Mouse (Mus musculus): ENCODE measurements at regions not wholly inside any gene's neighbourhood (a gene's known extent, or its start where the extent isn't known, plus 50 kb on each side); places are given as distances from the start of the nearest gene placed in this dataset.
"Not testable (repeated sequence)": the region's sequence is repeated elsewhere in the genome, so short reads cannot be mapped to it uniquely, and the experiment has no call there.

GRCm38 (mm10) chr3:21673466-21673865 is 403.0 kb upstream of the Tbl1xr1 start:
- no peak overlapping the region for H3K4me2 ChIP-seq (ENCODE audit: low read length)
- no peak overlapping the region for H3K4me3 ChIP-seq (ENCODE audit: low read depth, low read length)
- no peak overlapping the region for H3K9ac ChIP-seq (ENCODE audit: low read depth, low read length)
- WGBS = 93% methylated on average over 2 of the region's 2 CpGs
- no peaks in the 10 kb centered on the region for H3K27me3 ChIP-seq (ENCODE audit: control insufficient read depth, insufficient read depth, low read depth, low read length)
- no peaks in the 10 kb centered on the region for H3K4me1 ChIP-seq (ENCODE audit: control insufficient read depth, insufficient read depth, low read length)
- no peak overlapping the region for H3K27ac ChIP-seq (ENCODE audit: low read length)
- H3K9me3 ChIP-seq (replicated peaks; ENCODE audit: control insufficient read depth, low read length, poor library complexity, severe bottlenecking) = no peaks in the 10 kb centered on the region
- no peak for ATAC-seq
- no peaks in the 10 kb centered on the region for H3K36me3 ChIP-seq (ENCODE audit: control insufficient read depth, insufficient read depth, low read length)

- ATAC-seq = no peak
- H3K9me3 ChIP-seq (replicated peaks; ENCODE audit: control insufficient read depth, low read length, poor library complexity, severe bottlenecking) = 0 out of 2 replicates have a peak, but pooled peaks cover 3% of the 10 kb centered on the region
- H3K4me3 ChIP-seq (ENCODE audit: low read depth, low read length) = no peak overlapping the region
Measured at GRCm38 (mm10) chr3:21678265-21678664, 398.2 kb upstream of the Tbl1xr1 start.

GRCm38 (mm10) chr3:21678734-21679133 is 397.7 kb upstream of the Tbl1xr1 start:
- Histone ChIP-seq H3K4me3 (ENCODE audit: low read depth, low read length) (no peak overlapping the region), H3K36me3 (ENCODE audit: control insufficient read depth, insufficient read depth, low read length) (no peaks in the 10 kb centered on the region), H3K9me3 (replicated peaks; ENCODE audit: control insufficient read depth, low read length, poor library complexity, severe bottlenecking) (0 out of 2 replicates have a peak, but pooled peaks cover 3% of the 10 kb centered on the region), H3K27me3 (ENCODE audit: control insufficient read depth, insufficient read depth, low read depth, low read length) (no peaks in the 10 kb centered on the region), H3K27ac (ENCODE audit: low read length) (no peak overlapping the region), H3K4me1 (ENCODE audit: control insufficient read depth, insufficient read depth, low read length) (no peaks in the 10 kb centered on the region), H3K9ac (ENCODE audit: low read depth, low read length) (no peak overlapping the region), H3K4me2 (ENCODE audit: low read length) (no peak overlapping the region)
- no peak for ATAC-seq

More at GRCm38 (mm10) chr3:21678265-21678664, 398.2 kb upstream of the Tbl1xr1 start:
- H3K4me1 ChIP-seq (ENCODE audit: control insufficient read depth, insufficient read depth, low read length) = no peaks in the 10 kb centered on the region
- no peaks in the 10 kb centered on the region for H3K27me3 ChIP-seq (ENCODE audit: control insufficient read depth, insufficient read depth, low read depth, low read length)
- H3K4me2 ChIP-seq (ENCODE audit: low read length) = no peak overlapping the region
- no peaks in the 10 kb centered on the region for H3K36me3 ChIP-seq (ENCODE audit: control insufficient read depth, insufficient read depth, low read length)
- H3K27ac ChIP-seq (ENCODE audit: low read length) = no peak overlapping the region
- H3K9ac ChIP-seq (ENCODE audit: low read depth, low read length) = no peak overlapping the region

GRCm38 (mm10) chr3:21697980-21698672 is 378.3 kb upstream of the Tbl1xr1 start:
- not testable (repeated sequence) for H3K4me1 ChIP-seq (ENCODE audit: control insufficient read depth, insufficient read depth, low read length); H3K9me3 ChIP-seq (replicated peaks; ENCODE audit: control insufficient read depth, low read length, poor library complexity, severe bottlenecking); H3K4me3 ChIP-seq (ENCODE audit: low read depth, low read length); H3K27me3 ChIP-seq (ENCODE audit: control insufficient read depth, insufficient read depth, low read depth, low read length); ATAC-seq; H3K27ac ChIP-seq (ENCODE audit: low read length); H3K36me3 ChIP-seq (ENCODE audit: control insufficient read depth, insufficient read depth, low read length); H3K4me2 ChIP-seq (ENCODE audit: low read length); H3K9ac ChIP-seq (ENCODE audit: low read depth, low read length)
- WGBS = 82% methylated on average over 1 of the region's 1 CpGs

GRCm38 (mm10) chr3:21699526-21699925 is 376.9 kb upstream of the Tbl1xr1 start:
- Histone ChIP-seq H3K27ac (ENCODE audit: low read length) (no peak overlapping the region), H3K9ac (ENCODE audit: low read depth, low read length) (no peak overlapping the region), H3K4me3 (ENCODE audit: low read depth, low read length) (no peak overlapping the region), H3K4me1 (ENCODE audit: control insufficient read depth, insufficient read depth, low read length) (peaks cover 5% of the 10 kb centered on the region; the same call in 1 of the 2 replicates), H3K4me2 (ENCODE audit: low read length) (no peak overlapping the region), H3K36me3 (ENCODE audit: control insufficient read depth, insufficient read depth, low read length) (no peaks in the 10 kb centered on the region), H3K27me3 (ENCODE audit: control insufficient read depth, insufficient read depth, low read depth, low read length) (no peaks in the 10 kb centered on the region), H3K9me3 (replicated peaks; ENCODE audit: control insufficient read depth, low read length, poor library complexity, severe bottlenecking) (no peaks in the 10 kb centered on the region)
- ATAC-seq = no peak
- WGBS = 96% methylated on average over 1 of the region's 1 CpGs

GRCm38 (mm10) chr3:21700326-21700725 is 376.1 kb upstream of the Tbl1xr1 start:
- no peak overlapping the region for H3K4me3 ChIP-seq (ENCODE audit: low read depth, low read length)
- no peak for ATAC-seq
- H3K36me3 ChIP-seq (ENCODE audit: control insufficient read depth, insufficient read depth, low read length) = no peaks in the 10 kb centered on the region
- H3K27ac ChIP-seq (ENCODE audit: low read length) = no peak overlapping the region
- no peaks in the 10 kb centered on the region for H3K4me1 ChIP-seq (ENCODE audit: control insufficient read depth, insufficient read depth, low read length)
- WGBS = 92% methylated on average over 1 of the region's 1 CpGs
- no peaks in the 10 kb centered on the region for H3K9me3 ChIP-seq (replicated peaks; ENCODE audit: control insufficient read depth, low read length, poor library complexity, severe bottlenecking)
- H3K9ac ChIP-seq (ENCODE audit: low read depth, low read length) = no peak overlapping the region
- no peak overlapping the region for H3K4me2 ChIP-seq (ENCODE audit: low read length)
- no peaks in the 10 kb centered on the region for H3K27me3 ChIP-seq (ENCODE audit: control insufficient read depth, insufficient read depth, low read depth, low read length)

- no peaks in the 10 kb centered on the region for H3K36me3 ChIP-seq (ENCODE audit: control insufficient read depth, insufficient read depth, low read length)
- WGBS = 62% methylated on average over 4 of the region's 4 CpGs
- no peaks in the 10 kb centered on the region for H3K9me3 ChIP-seq (replicated peaks; ENCODE audit: control insufficient read depth, low read length, poor library complexity, severe bottlenecking)
- H3K9ac ChIP-seq (ENCODE audit: low read depth, low read length) = no peak overlapping the region
- no peaks in the 10 kb centered on the region for H3K27me3 ChIP-seq (ENCODE audit: control insufficient read depth, insufficient read depth, low read depth, low read length)
- no peak overlapping the region for H3K4me3 ChIP-seq (ENCODE audit: low read depth, low read length)
- ATAC-seq = peak; percentile 62; the same call in 1 of the 2 replicates
- H3K4me1 ChIP-seq (ENCODE audit: control insufficient read depth, insufficient read depth, low read length) = peaks cover 3% of the 10 kb centered on the region; the same call in 1 of the 2 replicates
- no peak overlapping the region for H3K27ac ChIP-seq (ENCODE audit: low read length)
- no peak overlapping the region for H3K4me2 ChIP-seq (ENCODE audit: low read length)
Measured at GRCm38 (mm10) chr3:21726747-21727505, 349.5 kb upstream of the Tbl1xr1 start.

- Histone ChIP-seq H3K4me2 (ENCODE audit: low read length) (no peak overlapping the region), H3K4me1 (ENCODE audit: control insufficient read depth, insufficient read depth, low read length) (peaks cover 3% of the 10 kb centered on the region; the same call in 1 of the 2 replicates), H3K27ac (ENCODE audit: low read length) (no peak overlapping the region), H3K36me3 (ENCODE audit: control insufficient read depth, insufficient read depth, low read length) (no peaks in the 10 kb centered on the region), H3K9me3 (replicated peaks; ENCODE audit: control insufficient read depth, low read length, poor library complexity, severe bottlenecking) (no peaks in the 10 kb centered on the region), H3K27me3 (ENCODE audit: control insufficient read depth, insufficient read depth, low read depth, low read length) (no peaks in the 10 kb centered on the region), H3K4me3 (ENCODE audit: low read depth, low read length) (no peak overlapping the region), H3K9ac (ENCODE audit: low read depth, low read length) (no peak overlapping the region)
- WGBS = 19% methylated on average over 4 of the region's 4 CpGs
- no peak for ATAC-seq
Measured at GRCm38 (mm10) chr3:21728019-21728418, 348.4 kb upstream of the Tbl1xr1 start.

- no peak for ATAC-seq
- no peaks in the 10 kb centered on the region for H3K9me3 ChIP-seq (replicated peaks; ENCODE audit: control insufficient read depth, low read length, poor library complexity, severe bottlenecking)
- 100% methylated on average over 1 of the region's 1 CpGs for WGBS
- H3K36me3 ChIP-seq (ENCODE audit: control insufficient read depth, insufficient read depth, low read length) = no peaks in the 10 kb centered on the region
- peaks cover 3% of the 10 kb centered on the region; the same call in 1 of the 2 replicates for H3K4me1 ChIP-seq (ENCODE audit: control insufficient read depth, insufficient read depth, low read length)
- no peak overlapping the region for H3K9ac ChIP-seq (ENCODE audit: low read depth, low read length)
- H3K27me3 ChIP-seq (ENCODE audit: control insufficient read depth, insufficient read depth, low read depth, low read length) = no peaks in the 10 kb centered on the region
- no peak overlapping the region for H3K27ac ChIP-seq (ENCODE audit: low read length)
- no peak overlapping the region for H3K4me3 ChIP-seq (ENCODE audit: low read depth, low read length)
- H3K4me2 ChIP-seq (ENCODE audit: low read length) = no peak overlapping the region
Measured at GRCm38 (mm10) chr3:21729328-21729727, 347.1 kb upstream of the Tbl1xr1 start.
